Mouse (Mus musculus): ENCODE measurements around the gene Bend6.
"Not testable (repeated sequence)": the region's sequence is repeated elsewhere in the genome, so short reads cannot be mapped to it uniquely, and the experiment has no call there.

Gene Bend6

GRCm38 (mm10) chr1:33906216-33906615 is 1.4 kb downstream of the Bend6 start:
- no peak for DNase-seq

GRCm38 (mm10) chr1:33903587-33903986 is 4.0 kb downstream of the Bend6 start:
- DNase-seq, result no peak

DNA sequence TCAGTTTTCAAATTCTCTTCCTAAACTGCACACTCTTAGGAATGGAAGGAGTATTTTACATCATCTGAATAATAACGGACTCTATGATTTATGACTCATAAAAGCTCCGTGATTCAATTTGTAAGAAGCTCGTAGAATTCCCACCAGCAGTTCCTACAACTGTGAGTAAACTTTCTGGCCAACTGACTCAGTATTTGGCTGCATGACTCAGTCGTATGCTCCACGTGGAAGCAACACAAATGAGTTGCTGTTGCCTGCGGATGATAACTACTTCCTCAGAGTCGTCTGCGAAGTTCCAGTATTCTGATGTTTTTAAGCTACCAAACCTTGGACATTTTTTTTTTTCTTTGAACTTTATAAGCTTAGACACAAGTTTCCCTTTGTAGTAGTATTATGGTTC is 7.4 kb downstream of the Bend6 start:
- no peak for DNase-seq

GRCm38 (mm10) chr1:33898373-33898772 is 9.2 kb downstream of the Bend6 start:
- DNase-seq, result no peak

DNA sequence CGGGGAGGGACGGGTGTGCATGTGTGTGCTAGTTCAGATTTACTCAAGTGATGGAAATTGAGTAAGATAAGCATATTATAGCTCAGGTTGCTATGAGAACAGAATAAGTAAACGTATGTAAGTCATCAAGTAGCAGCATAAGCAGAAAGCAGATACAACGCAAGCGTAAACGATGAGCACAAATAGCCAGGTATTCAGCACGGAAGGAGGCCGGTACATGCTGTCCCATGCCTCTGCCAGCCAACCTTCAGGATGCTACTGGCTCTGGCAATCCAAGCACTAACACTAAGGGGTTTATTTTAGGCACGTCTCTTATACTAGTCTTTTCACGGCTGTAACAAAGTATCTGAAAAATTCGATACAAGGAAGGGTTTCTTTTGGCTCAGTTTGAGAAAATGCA is 10.2 kb downstream of the Bend6 start:
- no peak for DNase-seq

DNA sequence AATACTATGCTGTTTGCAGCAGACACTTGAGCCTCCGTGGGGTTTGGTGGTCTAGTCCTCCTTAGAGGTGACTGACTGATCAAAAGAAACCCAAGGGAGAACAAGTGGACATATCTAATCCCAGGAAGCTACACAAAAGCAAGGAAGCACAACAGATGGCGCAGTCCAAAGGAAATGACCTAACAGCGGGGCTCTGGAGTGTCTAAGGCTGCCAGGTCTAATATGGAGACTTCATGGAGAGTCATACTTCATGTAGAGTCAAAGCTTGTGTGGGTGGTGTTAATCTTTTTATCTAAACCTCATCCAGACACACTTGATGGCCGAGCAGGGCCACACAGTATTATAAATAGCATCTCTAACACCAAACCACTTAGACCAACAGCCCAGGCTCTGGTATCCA is 10.9 kb downstream of the Bend6 start:
- DNase-seq, result no peak

GRCm38 (mm10) chr1:33896116-33896515 is 11.5 kb downstream of the Bend6 start:
- no peak for DNase-seq

GRCm38 (mm10) chr1:33892784-33893183 is 14.8 kb downstream of the Bend6 start:
- DNase-seq, result peak; percentile 45

- peak; percentile 70 for DNase-seq
These were observed 24.3 kb downstream of the Bend6 start for GRCm38 (mm10) chr1:33883102-33883839.

GRCm38 (mm10) chr1:33878170-33878569 is 29.4 kb downstream of the Bend6 start:
- no peak for DNase-seq

- DNase-seq, result no peak
These were observed 31.2 kb downstream of the Bend6 start for GRCm38 (mm10) chr1:33876416-33876815.

GRCm38 (mm10) chr1:33875691-33876090 is 31.9 kb downstream of the Bend6 start:
- peak; percentile 34 for DNase-seq

DNA sequence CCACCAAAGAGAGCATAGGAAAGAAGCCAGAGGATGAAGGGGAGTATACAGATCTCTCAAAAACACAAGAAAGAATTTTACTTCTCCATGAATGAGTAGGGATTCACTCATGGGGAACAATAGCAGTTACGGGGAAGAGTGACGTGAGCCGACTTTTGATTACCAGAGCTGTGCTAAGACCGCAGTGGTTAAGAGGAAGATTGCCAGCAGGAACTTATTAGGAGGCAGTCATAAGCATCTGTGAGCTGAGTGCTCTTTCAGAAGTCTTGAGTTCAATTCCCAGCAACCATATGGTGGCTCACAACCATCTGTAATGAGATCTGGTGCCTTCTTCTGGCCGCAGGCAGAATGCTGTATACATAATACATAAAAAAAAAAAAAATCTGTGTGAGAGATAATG is 34.1 kb downstream of the Bend6 start:
- no peak for DNase-seq

- DNase-seq, result no peak
These were observed 38.2 kb downstream of the Bend6 start for GRCm38 (mm10) chr1:33869437-33869836.

- DNase-seq, result no peak
These were observed 38.6 kb downstream of the Bend6 start for GRCm38 (mm10) chr1:33869031-33869430.

DNA sequence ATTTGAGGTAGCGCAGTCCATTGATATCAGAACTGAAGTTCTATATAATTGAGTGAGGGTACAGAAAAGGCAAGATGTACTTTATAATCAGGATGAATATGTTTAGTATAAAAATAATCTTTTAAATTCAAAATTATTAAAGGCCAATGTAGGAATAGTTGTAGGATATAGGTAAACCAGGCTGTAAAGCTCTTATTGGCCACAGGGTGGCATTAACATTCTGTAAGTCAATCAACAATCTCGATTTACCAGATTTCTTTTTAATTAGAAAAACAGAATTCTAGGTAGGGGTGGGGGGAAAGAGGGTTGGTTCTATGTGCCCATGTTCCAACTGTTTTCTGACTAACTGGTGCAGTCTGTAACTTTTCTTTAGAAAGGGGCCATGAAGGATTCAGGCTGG is 60.8 kb downstream of the Bend6 start:
- no peak for DNase-seq

DNA sequence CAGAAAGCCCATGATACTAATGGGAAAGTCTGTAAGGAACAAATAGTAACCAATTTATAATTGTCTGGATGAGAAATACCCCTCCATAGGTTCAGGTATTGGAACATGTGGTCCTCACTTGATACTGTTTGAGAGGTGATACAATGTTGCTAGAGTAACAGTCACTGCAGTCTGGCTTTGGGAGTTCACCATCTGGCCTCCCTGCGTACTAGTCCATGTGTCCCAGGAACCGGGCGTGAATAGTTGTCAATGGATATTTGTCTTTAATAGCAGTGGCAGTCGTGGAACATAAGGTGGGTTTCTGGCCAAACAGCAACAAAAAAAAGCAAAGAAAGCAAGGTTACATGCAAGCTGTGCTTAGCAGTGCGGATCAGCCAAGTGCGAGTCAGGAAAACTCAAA is 63.8 kb downstream of the Bend6 start:
- no peak for DNase-seq

DNA sequence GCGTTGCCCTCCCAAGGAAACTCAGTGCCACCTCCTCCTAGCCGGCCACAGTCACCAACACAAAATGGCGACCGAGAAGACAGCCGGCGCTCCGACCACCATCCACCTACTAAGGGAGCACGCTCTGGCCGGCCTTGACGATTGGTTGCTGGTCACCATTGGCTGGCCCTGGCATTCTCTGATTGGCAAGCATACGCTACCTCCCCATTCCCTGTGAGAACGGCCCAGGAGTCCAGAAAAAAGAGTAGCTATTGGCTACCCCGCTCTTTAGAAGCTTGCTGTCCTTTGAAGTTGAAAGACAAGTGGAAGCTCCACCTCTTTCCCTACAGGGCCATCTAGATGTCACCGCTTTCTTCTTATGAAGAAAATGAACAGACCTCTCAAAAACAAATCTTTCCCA is 68.7 kb downstream of the Bend6 start:
- not testable (repeated sequence) for DNase-seq

- no peak for DNase-seq
These were observed 77.0 kb downstream of the Bend6 start for GRCm38 (mm10) chr1:33830586-33830985.

GRCm38 (mm10) chr1:33817931-33818330 is 89.7 kb downstream of the Bend6 start:
- no peak for DNase-seq

- peak; percentile 90 for DNase-seq
These were observed 93.5 kb downstream of the Bend6 start, which contains the start of gene Zfp451 for GRCm38 (mm10) chr1:33813868-33814794. Zfp451 (minus strand) TSS chr1:33814595.

DNA sequence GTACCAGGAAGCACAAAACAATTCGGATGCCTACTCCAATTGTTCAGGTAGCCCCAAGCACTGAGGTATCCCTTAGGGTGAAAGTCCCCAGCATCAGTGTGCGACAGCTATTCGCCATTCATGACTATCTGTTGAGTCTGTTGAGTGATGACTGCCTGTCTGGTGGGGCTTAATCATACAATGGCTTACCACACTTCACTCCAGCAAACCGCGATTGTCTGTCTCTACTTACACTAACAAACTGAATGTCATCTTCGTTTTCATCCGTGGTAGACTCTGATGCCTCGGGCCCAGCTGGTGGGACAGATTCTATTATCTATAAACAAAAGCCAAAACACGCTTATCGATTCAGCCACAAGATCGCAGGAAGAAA is 94.1 kb downstream of the Bend6 start:
- DNase-seq, result no peak

GRCm38 (mm10) chr1:33803323-33803722 is 104.3 kb downstream of the Bend6 start:
- DNase-seq, result no peak
